In genomic region chr13:59768531-59768930, GRCm38 (mm10) we compare ENCODE assay signal across 10 mouse cellular contexts. TPM values are rescaled to one million over a fixed set of nuclear protein-coding genes. Genes with fewer than 3 reads are reported as not detected.
DNase-seq lines count a peak whose midpoint lies in the region; ATAC-seq and TF ChIP-seq lines count a peak whose summit lies in the region.
"Had no signal": no experiment of that assay in that cellular context is flagged by ENCODE, and none has a peak within 500 bp of the region (broad histone marks: within the 10 kb centered on the region; RNA-seq: fewer than 3 reads in every experiment).

No protein-coding gene starts in this region.

- no peak for TF ChIP-seq POLR2A in olfactory bulb, adult 2 months (IDR thresholded peaks at IDR 0.05; ENCODE audit: insufficient read depth, low read depth, low read length)

- peak overlapping the region; percentile 93 to 98 for H3K4me3 ChIP-seq in ES-E14 (ENCODE audit: insufficient read depth in 1 of 2, low read depth in 1 of 2, low read length in 2 of 2, poor library complexity in 1 of 2, severe bottlenecking in 1 of 2)
- peak overlapping the region; percentile 77 to 90 for H3K4me3 ChIP-seq in heart, embryonic 14.5 days (ENCODE audit: control insufficient read depth in 1 of 2, insufficient read depth in 1 of 2, low read depth in 1 of 2, low read length in 2 of 2)
- H3K4me3 ChIP-seq in olfactory bulb, adult 2 months (ENCODE audit: insufficient read depth, low read depth, low read length), result peak overlapping the region; percentile 30

- TF ChIP-seq CTCF in olfactory bulb, adult 2 months (IDR thresholded peaks at IDR 0.05; ENCODE audit: insufficient read depth, low read depth, low read length), result no peak

- H3K4me1 ChIP-seq in ES-E14 (ENCODE audit: control insufficient read depth in 2 of 2, insufficient read depth in 2 of 2, low read length in 2 of 2, poor library complexity in 1 of 2), result peaks cover 7 to 18% of the 10 kb centered on the region in 2 experiments
- peaks cover 25 to 42% of the 10 kb centered on the region in 2 experiments for H3K4me1 ChIP-seq in heart, embryonic 14.5 days (ENCODE audit: control insufficient read depth in 2 of 2, insufficient read depth in 2 of 2, low read length in 2 of 2)
- H3K4me1 ChIP-seq in olfactory bulb, adult 2 months (ENCODE audit: control insufficient read depth, insufficient read depth, low read length), result peaks cover 18% of the 10 kb centered on the region

- H3K9me3 ChIP-seq in ES-E14 (ENCODE audit: control insufficient read depth, insufficient read depth, low read depth, low read length), result no peaks in the 10 kb centered on the region
- no peaks in the 10 kb centered on the region for H3K9me3 ChIP-seq in heart, embryonic 14.5 days (ENCODE audit: control insufficient read depth, low read length)

- 11% methylated on average over 13 of the region's 13 CpGs for WGBS in heart, embryonic 14.5 days
- 17% methylated on average over 13 of the region's 13 CpGs for WGBS in olfactory bulb, adult 2 months

- H3K36me3 ChIP-seq in ES-E14 (ENCODE audit: control insufficient read depth, insufficient read depth, low read length, poor library complexity, severe bottlenecking), result peaks cover 15% of the 10 kb centered on the region; the same call in 1 of the 2 replicates
- peaks cover 29% of the 10 kb centered on the region for H3K36me3 ChIP-seq in heart, embryonic 14.5 days (ENCODE audit: control insufficient read depth, insufficient read depth, low read length)

- no peaks in the 10 kb centered on the region for H3K27me3 ChIP-seq in heart, embryonic 14.5 days (ENCODE audit: control insufficient read depth, insufficient read depth, low read length)
- H3K27me3 ChIP-seq: Patski had no signal

- no peak for ATAC-seq in cerebellum, adult (ENCODE audit: insufficient number of reproducible peaks, low FRiP score, low TSS enrichment)
- no peak for ATAC-seq in heart, embryonic 14.5 days (ENCODE audit: insufficient number of reproducible peaks, insufficient read depth, low FRiP score, low read depth)

- peak; percentile 26 for DNase-seq in cerebellum, adult 8-10 months
- DNase-seq in ES-E14 (ENCODE audit: low read depth, low spot score) (no peak), liver (peak; percentile 57)
- DNase-seq in gastrocnemius, adult 18-20 months (ENCODE audit: low spot score), result no peak
- no peak for DNase-seq in urinary bladder, postnatal 36 days (ENCODE audit: low spot score in 2 of 2)

- H3K9ac ChIP-seq in ES-E14 (ENCODE audit: insufficient read depth, low read depth, low read length, poor library complexity, severe bottlenecking), result peak overlapping the region; percentile 42; the same call in 1 of the 2 replicates
- peak overlapping the region; percentile 94 for H3K9ac ChIP-seq in heart, embryonic 14.5 days (ENCODE audit: low read length)

- H3K4me2 ChIP-seq in heart, embryonic 14.5 days (ENCODE audit: low read length), result peak overlapping the region; percentile 65

- H3K27ac ChIP-seq in ES-E14 (ENCODE audit: insufficient read depth, low read depth, low read length, poor library complexity, severe bottlenecking), result no peak overlapping the region
- peak overlapping the region; percentile 58 to 96; a peak in 3 of 4 replicates for H3K27ac ChIP-seq in heart, embryonic 14.5 days (replicated peaks in 1 of 2; ENCODE audit: control insufficient read depth in 1 of 2, insufficient read depth in 1 of 2, low read depth in 2 of 2, low read length in 2 of 2)
- no peak overlapping the region for H3K27ac ChIP-seq in olfactory bulb, adult 2 months (ENCODE audit: insufficient read depth, low read depth, low read length)

- in situ Hi-C loops in ES-E14 (cut with MboI; ENCODE audit: low sequenced_read_pairs in 2 of 2, unreplicated experiment in 2 of 2), result no loop called here

TF ChIP-seq in ES-E14, 5 proteins besides CTCF, POLR2A, EP300 and RAD21:
- no peak for TF ChIP-seq HCFC1 (IDR thresholded peaks at IDR 0.05; ENCODE audit: borderline replicate concordance, insufficient read depth, low read length)
- no peak for TF ChIP-seq MAFK (IDR thresholded peaks at IDR 0.05; ENCODE audit: insufficient read depth, low read depth, low read length)
- no peak for TF ChIP-seq ZC3H11A (IDR thresholded peaks at IDR 0.05; ENCODE audit: borderline replicate concordance, low read depth, low read length)

RNA-seq across cellular contexts. Expression of gene Isca1, which starts 1.1 kb away (rescaled TPM):
- total RNA-seq in ES-E14 (2012; rRNA removed), result 15.2 and 21.7 TPM in 2 replicates
- polyA plus RNA-seq in heart, embryonic 14.5 days (2014; fragmentation: Nextera tagmentation; extraction: Ambion mirVana), result 213 and 236 TPM in 2 replicates
- not detected in 2 replicates for polyA plus RNA-seq in olfactory bulb, adult 2 months (2012; ENCODE audit: insufficient read depth, insufficient read length, low replicate concordance, missing spikeins)
- 100 to 1,000 TPM; 172 to 190 TPM for total RNA-seq in gastrocnemius, adult 18-20 months (2021)

RNA-seq across cellular contexts. Expression of gene Gm49354, which starts 13.5 kb away (rescaled TPM):
- total RNA-seq in ES-E14 (2012; rRNA removed), result not detected in 2 replicates
- not detected in 2 replicates for polyA plus RNA-seq in heart, embryonic 14.5 days (2014; fragmentation: Nextera tagmentation; extraction: Ambion mirVana)
- not detected in 2 replicates for polyA plus RNA-seq in olfactory bulb, adult 2 months (2012; ENCODE audit: insufficient read depth, insufficient read length, low replicate concordance, missing spikeins)
- total RNA-seq in gastrocnemius, adult 18-20 months (2021), result not detected
- total RNA-seq: left cerebral cortex, adult 8-10 months had no signal

RNA-seq across cellular contexts. Expression of gene 1700014D04Rik, which starts 22.0 kb away (rescaled TPM):
- total RNA-seq in ES-E14 (2012; rRNA removed), result 0.18 and 0.26 TPM in 2 replicates
- polyA plus RNA-seq in heart, embryonic 14.5 days (2014; fragmentation: Nextera tagmentation; extraction: Ambion mirVana), result 0.27 TPM in 1 of 2 replicates, not detected in the other
- not detected in 2 replicates for polyA plus RNA-seq in olfactory bulb, adult 2 months (2012; ENCODE audit: insufficient read depth, insufficient read length, low replicate concordance, missing spikeins)
- total RNA-seq in gastrocnemius, adult 18-20 months (2021), result not detected

RNA-seq across cellular contexts. Expression of gene Spata31d1d, which starts 37.0 kb away (rescaled TPM):
- 0.18 and 0.48 TPM in 2 replicates for total RNA-seq in ES-E14 (2012; rRNA removed)
- polyA plus RNA-seq in heart, embryonic 14.5 days (2014; fragmentation: Nextera tagmentation; extraction: Ambion mirVana), result not detected in 2 replicates
- not detected in 2 replicates for polyA plus RNA-seq in olfactory bulb, adult 2 months (2012; ENCODE audit: insufficient read depth, insufficient read length, low replicate concordance, missing spikeins)
- not detected for total RNA-seq in gastrocnemius, adult 18-20 months (2021)
- total RNA-seq: left cerebral cortex, adult 8-10 months had no signal
- polyA plus RNA-seq: Patski had no signal

RNA-seq across cellular contexts. Expression of gene Tut7, which starts 54.4 kb away (rescaled TPM):
- total RNA-seq in ES-E14 (2012; rRNA removed), result 27.5 and 31.1 TPM in 2 replicates
- polyA plus RNA-seq in heart, embryonic 14.5 days (2014; fragmentation: Nextera tagmentation; extraction: Ambion mirVana), result 35.0 and 35.1 TPM in 2 replicates
- polyA plus RNA-seq in olfactory bulb, adult 2 months (2012; ENCODE audit: insufficient read depth, insufficient read length, low replicate concordance, missing spikeins), result 457 TPM in 1 of 2 replicates, not detected in the other
- total RNA-seq in gastrocnemius, adult 18-20 months (2021), result 10 to 100 TPM; 36.7 to 38.5 TPM

Comparison
In these comparisons a context has a peak if more than half of its experiments do, and no peak if none do; other contexts are left out.
1. DNase-seq: peak in cerebellum, adult 8-10 months (single experiment) and liver (single experiment); none in ES-E14 (single experiment), gastrocnemius, adult 18-20 months (single experiment) and urinary bladder, postnatal 36 days (0 of 2).
2. H3K27ac ChIP-seq: peak in heart, embryonic 14.5 days (2 of 2); none in ES-E14 (single experiment) and olfactory bulb, adult 2 months (single experiment).
3. H3K4me3 ChIP-seq: peak in every context shown above with its lines; median percentile 96 in ES-E14; 84 in heart, embryonic 14.5 days; 30 in olfactory bulb, adult 2 months.